Mouse (Mus musculus) limb, embryonic 10.5 days (tissue): ENCODE data around the gene Spi1. TPM values are rescaled to one million over a fixed set of nuclear protein-coding genes. Genes with fewer than 3 reads are reported as not detected.

Source experiments
- DNase-seq: peaks from one replicate; pipeline ENCODE4 v3.0.0-alpha.2; 2017; ENCODE audit warnings: low spot score
- H3K27ac ChIP-seq: fragments of 300-500 bp; sonication (generic); 2 replicates; pipeline ENCODE4 v1.5.1; 2016; ENCODE audit warnings: mild to moderate bottlenecking
- H3K27me3 ChIP-seq: fragments of 300-500 bp; sonication (generic); 2 replicates; pipeline ENCODE4 v1.6.1; 2016; ENCODE audit warnings: low read depth, mild to moderate bottlenecking; ENCODE audit not compliant: poor library complexity, severe bottlenecking
- H3K36me3 ChIP-seq: fragments of 300-500 bp; sonication (generic); 2 replicates; pipeline ENCODE4 v1.6.1; 2016; ENCODE audit warnings: mild to moderate bottlenecking, moderate library complexity
- H3K4me1 ChIP-seq: fragments of 300-500 bp; sonication (generic); 2 replicates; pipeline ENCODE4 v1.6.1; 2016
- H3K4me3 ChIP-seq: fragments of 300-500 bp; sonication (generic); 2 replicates; pipeline ENCODE4 v1.5.1; 2016; ENCODE audit warnings: mild to moderate bottlenecking, moderate library complexity
- H3K9me3 ChIP-seq: fragments of 300-500 bp; sonication (generic); replicated peaks from 2 replicates; pipeline ENCODE4 v1.6.1; 2016; ENCODE audit warnings: mild to moderate bottlenecking
- WGBS: fragments of 180-500 bp; shearing (Covaris S2); methylation state at CpG from one replicate; pipeline ENCODE4 v1.1.7; 2016; 5-methylcytosine and 5-hydroxymethylcytosine counted together
- polyA plus RNA-seq: library from polyadenylated mRNA; unstranded; fragments of >200 nt; fragmentation: Nextera tagmentation; extraction: Ambion mirVana; gene quantifications from 2 replicates; pipeline ENCODE4 v1.2.1, GENCODE M21; 2016

Gene Spi1
- polyA plus RNA-seq, 1 experiment from 2014 or later: 2.6 TPM

DNA sequence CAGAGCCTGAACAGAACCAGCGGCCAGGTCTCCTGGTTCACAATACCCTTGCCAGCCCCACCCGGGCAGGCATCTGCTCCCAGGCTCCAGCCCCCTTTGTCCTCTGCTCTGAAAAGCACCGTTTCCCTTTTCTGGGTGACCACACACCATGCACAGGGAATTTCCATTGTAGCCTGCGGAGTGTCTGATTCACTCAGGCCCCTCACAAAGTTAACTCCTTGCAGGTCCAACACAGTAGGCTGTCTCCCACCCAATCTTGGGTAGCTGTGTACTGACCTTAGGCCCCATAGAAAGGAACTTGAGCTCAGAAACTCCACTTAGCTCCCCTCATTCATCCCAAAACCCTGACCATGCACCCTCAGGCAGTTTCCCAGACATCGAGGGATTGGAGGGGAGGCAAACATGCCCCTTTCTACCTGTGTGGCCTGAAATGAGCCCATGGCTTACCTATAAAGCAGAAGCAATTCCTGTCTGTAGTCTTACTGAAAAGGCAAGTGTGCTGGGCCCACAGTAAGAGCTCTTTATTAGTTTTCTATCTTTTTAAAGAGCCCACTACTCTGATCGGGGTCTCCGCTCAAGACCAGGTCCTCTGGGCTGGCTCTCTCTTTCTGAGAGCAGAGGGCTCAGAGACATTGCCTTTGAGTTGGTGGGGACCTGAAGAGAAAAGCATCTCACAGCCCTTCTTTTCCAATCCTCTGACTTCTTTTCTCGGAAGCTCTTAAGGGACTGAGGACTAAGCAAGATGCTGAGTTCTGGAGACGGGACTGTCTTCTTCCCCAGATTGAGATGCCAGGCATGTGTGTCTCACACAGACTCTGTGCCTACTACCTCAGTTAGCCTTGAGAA, 4.4 kb downstream of the Spi1 start:
- 85% methylated on average over 9 of the region's 9 CpGs for WGBS
- no peaks in the 10 kb centered on the region for H3K36me3 ChIP-seq
- H3K27ac ChIP-seq: 0 out of 2 replicates have a peak overlapping the region, but pooled peaks have one; percentile 4

DNA sequence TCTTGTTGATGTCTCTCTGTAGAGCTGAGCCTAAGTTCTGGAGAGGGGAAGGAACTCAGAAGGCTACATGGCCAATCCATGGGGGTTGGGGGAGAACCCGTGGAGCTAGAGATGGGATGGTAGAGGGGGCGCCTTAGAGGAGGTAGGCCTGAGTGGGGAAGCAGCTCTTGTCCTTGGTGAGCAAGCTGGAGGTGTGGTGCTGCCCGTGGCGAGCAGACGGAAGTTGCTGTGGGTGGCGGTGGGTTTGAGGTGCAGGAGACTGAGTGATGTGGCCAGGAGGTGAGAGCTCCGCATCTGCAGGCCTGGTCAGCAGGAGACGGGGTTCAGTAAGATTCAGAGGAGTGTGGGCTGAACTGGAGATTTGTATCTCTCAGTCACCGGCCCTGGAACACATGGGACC, 5.3 kb downstream of the Spi1 start:
- Histone ChIP-seq H3K4me1 (peaks cover 16% of the 10 kb centered on the region), H3K27ac (no peak overlapping the region), H3K9me3 (no peaks in the 10 kb centered on the region), H3K36me3 (no peaks in the 10 kb centered on the region), H3K4me3 (no peak overlapping the region), H3K27me3 (no peaks in the 10 kb centered on the region)
- DNase-seq: no peak
- WGBS: 91% methylated on average over 9 of the region's 9 CpGs

More for the DNA sequence above, 4.4 kb downstream of the Spi1 start:
- Histone ChIP-seq H3K27me3 (no peaks in the 10 kb centered on the region), H3K4me1 (peaks cover 16% of the 10 kb centered on the region), H3K4me3 (no peak overlapping the region), H3K9me3 (no peaks in the 10 kb centered on the region)
- DNase-seq: no peak

- peaks cover 9% of the 10 kb centered on the region for H3K4me1 ChIP-seq
- no peaks in the 10 kb centered on the region for H3K27me3 ChIP-seq
- no peak for DNase-seq
- WGBS: 81% methylated on average over 9 of the region's 9 CpGs
- H3K4me3 ChIP-seq: no peak overlapping the region
- no peaks in the 10 kb centered on the region for H3K36me3 ChIP-seq
- no peak overlapping the region for H3K27ac ChIP-seq
- H3K9me3 ChIP-seq: no peaks in the 10 kb centered on the region
Observed at GRCm38 (mm10) chr2:91088987-91089386, 6.8 kb downstream of the Spi1 start.

GRCm38 (mm10) chr2:91090208-91090607, 8.0 kb downstream of the Spi1 start:
- Histone ChIP-seq H3K27me3 (no peaks in the 10 kb centered on the region), H3K9me3 (no peaks in the 10 kb centered on the region), H3K36me3 (no peaks in the 10 kb centered on the region), H3K27ac (no peak overlapping the region), H3K4me3 (no peak overlapping the region), H3K4me1 (0 out of 2 replicates have a peak, but pooled peaks cover 3% of the 10 kb centered on the region)
- DNase-seq: no peak
- WGBS: 80% methylated on average over 6 of the region's 6 CpGs

- no peaks in the 10 kb centered on the region for H3K36me3 ChIP-seq
- no peak overlapping the region for H3K27ac ChIP-seq
- 81% methylated on average over 6 of the region's 6 CpGs for WGBS
Observed at GRCm38 (mm10) chr2:91090827-91091226, 8.6 kb downstream of the Spi1 start.

DNA sequence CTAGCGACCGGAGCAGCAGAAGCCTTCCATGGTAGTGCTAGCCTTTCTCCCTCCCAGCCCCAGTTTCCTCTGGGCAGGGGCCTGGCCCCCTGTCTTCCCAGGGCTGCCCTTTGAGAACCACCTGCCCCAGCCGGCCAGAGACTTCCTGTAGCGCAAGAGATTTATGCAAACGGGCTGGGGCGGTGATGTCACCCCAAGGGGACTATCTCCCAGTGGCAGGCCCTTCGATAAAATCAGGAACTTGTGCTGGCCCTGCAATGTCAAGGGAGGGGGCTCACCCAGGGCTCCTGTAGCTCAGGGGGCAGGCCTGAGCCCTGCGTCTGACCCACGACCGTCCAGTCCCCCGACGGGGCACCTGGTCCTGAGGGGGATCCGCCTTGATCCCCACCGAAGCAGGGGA, 14.3 kb downstream of the Spi1 start:
- WGBS: 68% methylated on average over 14 of the region's 14 CpGs
- Histone ChIP-seq H3K27me3 (no peaks in the 10 kb centered on the region), H3K9me3 (no peaks in the 10 kb centered on the region), H3K4me3 (0 out of 2 replicates have a peak overlapping the region, but pooled peaks have one; percentile 4), H3K27ac (no peak overlapping the region), H3K4me1 (peaks cover 6% of the 10 kb centered on the region), H3K36me3 (no peaks in the 10 kb centered on the region)
- DNase-seq: no peak

More at GRCm38 (mm10) chr2:91090827-91091226, 8.6 kb downstream of the Spi1 start:
- no peak for DNase-seq
- Histone ChIP-seq H3K27me3 (no peaks in the 10 kb centered on the region), H3K4me3 (no peak overlapping the region), H3K9me3 (no peaks in the 10 kb centered on the region), H3K4me1 (0 out of 2 replicates have a peak, but pooled peaks cover 3% of the 10 kb centered on the region)

- Histone ChIP-seq H3K27me3 (no peaks in the 10 kb centered on the region), H3K36me3 (no peaks in the 10 kb centered on the region), H3K27ac (no peak overlapping the region), H3K9me3 (no peaks in the 10 kb centered on the region), H3K4me1 (peaks cover 6% of the 10 kb centered on the region), H3K4me3 (0 out of 2 replicates have a peak overlapping the region, but pooled peaks have one; percentile 4)
- 88% methylated on average over 10 of the region's 10 CpGs for WGBS
- no peak for DNase-seq
Observed at GRCm38 (mm10) chr2:91097015-91097414, 14.8 kb downstream of the Spi1 start.

GRCm38 (mm10) chr2:91098156-91098555, 16.0 kb downstream of the Spi1 start:
- no peaks in the 10 kb centered on the region for H3K27me3 ChIP-seq
- peaks cover 6% of the 10 kb centered on the region for H3K4me1 ChIP-seq
- 82% methylated on average over 2 of the region's 2 CpGs for WGBS
- no peak overlapping the region for H3K4me3 ChIP-seq
- no peaks in the 10 kb centered on the region for H3K9me3 ChIP-seq
- no peak overlapping the region for H3K27ac ChIP-seq
- no peak for DNase-seq
- H3K36me3 ChIP-seq: no peaks in the 10 kb centered on the region

GRCm38 (mm10) chr2:91101124-91101740, 19.0 kb downstream of the Spi1 start:
- no peak overlapping the region for H3K4me3 ChIP-seq
- H3K36me3 ChIP-seq: no peaks in the 10 kb centered on the region
- no peaks in the 10 kb centered on the region for H3K9me3 ChIP-seq
- DNase-seq: peak; percentile 92
- H3K27me3 ChIP-seq: no peaks in the 10 kb centered on the region
- H3K27ac ChIP-seq: no peak overlapping the region
- peaks cover 6% of the 10 kb centered on the region for H3K4me1 ChIP-seq
- 21% methylated on average over 7 of the region's 7 CpGs for WGBS

DNA sequence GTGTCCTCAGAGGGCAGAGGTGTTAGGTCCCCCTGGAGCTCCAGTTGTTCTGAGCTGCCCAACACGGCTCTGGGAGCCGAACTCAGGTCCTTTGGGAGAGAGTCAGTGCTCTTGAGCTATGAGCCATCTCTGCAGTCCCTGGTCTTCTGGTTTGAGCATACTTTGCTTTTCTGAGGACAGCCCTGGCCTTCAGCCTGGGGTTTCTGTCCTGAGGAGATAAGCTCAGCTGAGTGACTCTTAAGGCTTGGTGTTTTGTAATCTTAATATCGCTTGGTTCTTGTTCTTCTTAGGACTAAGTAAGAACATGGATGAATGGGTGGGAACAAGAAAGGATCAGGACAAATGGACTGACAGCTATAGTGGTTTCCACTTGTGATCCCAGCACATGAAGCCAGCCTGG, 26.0 kb downstream of the Spi1 start:
- Histone ChIP-seq H3K36me3 (no peaks in the 10 kb centered on the region), H3K9me3 (no peaks in the 10 kb centered on the region), H3K27ac (no peak overlapping the region), H3K4me1 (no peaks in the 10 kb centered on the region), H3K27me3 (no peaks in the 10 kb centered on the region), H3K4me3 (no peak overlapping the region)
- DNase-seq: no peak
- WGBS: 87% methylated on average over 3 of the region's 3 CpGs

GRCm38 (mm10) chr2:91109241-91109640, 27.1 kb downstream of the Spi1 start:
- Histone ChIP-seq H3K27me3 (0 out of 2 replicates have a peak, but pooled peaks cover 3% of the 10 kb centered on the region), H3K36me3 (no peaks in the 10 kb centered on the region), H3K27ac (no peak overlapping the region), H3K4me3 (no peak overlapping the region), H3K9me3 (no peaks in the 10 kb centered on the region), H3K4me1 (no peaks in the 10 kb centered on the region)
- no peak for DNase-seq
- WGBS: 85% methylated on average over 5 of the region's 5 CpGs

GRCm38 (mm10) chr2:91109807-91110385, 27.7 kb downstream of the Spi1 start:
- Histone ChIP-seq H3K4me1 (0 out of 2 replicates have a peak, but pooled peaks cover 1% of the 10 kb centered on the region), H3K36me3 (no peaks in the 10 kb centered on the region), H3K27me3 (0 out of 2 replicates have a peak, but pooled peaks cover 3% of the 10 kb centered on the region), H3K4me3 (no peak overlapping the region), H3K27ac (no peak overlapping the region), H3K9me3 (no peaks in the 10 kb centered on the region)
- WGBS: 90% methylated on average over 5 of the region's 5 CpGs
- DNase-seq: no peak

GRCm38 (mm10) chr2:91110429-91110828, 28.2 kb downstream of the Spi1 start:
- WGBS: 75% methylated on average over 6 of the region's 6 CpGs
- Histone ChIP-seq H3K27ac (no peak overlapping the region), H3K4me3 (no peak overlapping the region), H3K27me3 (0 out of 2 replicates have a peak, but pooled peaks cover 5% of the 10 kb centered on the region), H3K4me1 (peaks cover 6% of the 10 kb centered on the region), H3K9me3 (no peaks in the 10 kb centered on the region), H3K36me3 (no peaks in the 10 kb centered on the region)
- DNase-seq: no peak
